Mouse (Mus musculus) cerebellum, adult 2 months (tissue): ENCODE results near the gene Caprin1. TPM values are rescaled to one million over a fixed set of nuclear protein-coding genes. Genes with fewer than 3 reads are reported as not detected.

Experiments used
- DNase-seq, 2 experiments: peaks; one replicate each; pipeline ENCODE4 v3.0.0; 2021
- H3K27ac ChIP-seq: fragments of 200-500 bp; 2 replicates; pipeline ENCODE4 v1.5.1; 2012; ENCODE audit warnings: low read length, control low read depth, inconsistent platforms; ENCODE audit not compliant: insufficient read depth
- H3K27me3 ChIP-seq: fragments of 200-500 bp; 2 replicates; pipeline ENCODE4 v1.6.1; 2012; ENCODE audit warnings: inconsistent platforms, mild to moderate bottlenecking, low read length, moderate library complexity; ENCODE audit not compliant: control insufficient read depth, insufficient read depth
- H3K4me1 ChIP-seq: fragments of 200-500 bp; 2 replicates; pipeline ENCODE4 v1.6.1; 2011; ENCODE audit warnings: low read length; ENCODE audit not compliant: control insufficient read depth, insufficient read depth
- H3K4me3 ChIP-seq: fragments of 200-500 bp; replicated peaks from 2 replicates; pipeline ENCODE3; 2011; ENCODE audit warnings: mild to moderate bottlenecking, low read depth, low read length, control low read depth; ENCODE audit not compliant: insufficient read depth
- CTCF ChIP-seq: fragments of 200-500 bp; IDR thresholded peaks from 2 replicates; pipeline ENCODE4 v1.5.1; 2011; ENCODE audit warnings: low read depth, mild to moderate bottlenecking, control low read depth, low read length, moderate library complexity, borderline replicate concordance; ENCODE audit not compliant: insufficient read depth
- POLR2A ChIP-seq: fragments of 200-500 bp; IDR thresholded peaks from 2 replicates; pipeline ENCODE4 v1.6.1; 2011; ENCODE audit warnings: low read length, control low read depth, borderline replicate concordance; ENCODE audit not compliant: insufficient read depth
- WGBS: fragments of 180-500 bp; shearing (Covaris S2); methylation state at CpG from one replicate; pipeline ENCODE4 v1.1.7; 2018; 5-methylcytosine and 5-hydroxymethylcytosine counted together
- polyA plus RNA-seq: library from polyadenylated mRNA; depleted of rRNA; stranded (reverse); fragments of >200 nt; gene quantifications from 2 replicates; pipeline ENCODE4 v1.2.3, GENCODE M21; 2012; rRNA removed

Caprin1 gene
- polyA plus RNA-seq, 1 experiment: 144 TPM

DNA sequence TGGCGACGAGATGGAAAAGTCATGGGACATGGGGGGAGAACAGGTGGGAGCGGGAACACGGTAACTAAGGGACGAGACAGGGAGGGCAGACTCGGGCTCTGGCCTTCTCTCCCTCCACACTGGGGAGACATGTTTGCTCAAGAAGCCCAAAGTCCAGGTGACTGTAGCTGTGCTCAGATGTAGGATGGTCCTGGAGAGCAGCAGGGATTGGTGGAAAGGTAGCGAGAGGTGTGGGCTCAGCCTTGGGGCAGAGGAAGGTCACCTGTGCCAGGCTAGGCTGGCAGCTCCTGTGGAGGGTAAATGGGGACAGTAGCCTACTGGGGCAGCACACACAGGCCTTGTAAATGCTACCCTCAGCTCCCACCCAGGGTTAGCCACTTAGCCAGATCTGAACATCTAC is 83.6 kb downstream of the Caprin1 start:
- DNase-seq: no peak
- TF ChIP-seq CTCF (no peak), POLR2A (no peak)
- H3K27me3 ChIP-seq: no peaks in the 10 kb centered on the region
- H3K4me1 ChIP-seq: peaks cover 4% of the 10 kb centered on the region
- H3K4me3 ChIP-seq: no peak overlapping the region
- H3K27ac ChIP-seq: no peak overlapping the region
- 96% methylated on average over 7 of the region's 7 CpGs for WGBS

Other genes starting within 250 kb of the Caprin1 start
- gene Abtb2, start 231.3 kb downstream of the Caprin1 start, polyA plus RNA-seq: 14.9 and 16.0 TPM in 2 replicates
- gene Nat10, start 36.4 kb downstream of the Caprin1 start, polyA plus RNA-seq: 41.4 and 46.1 TPM in 2 replicates
- 26.0 and 29.2 TPM in 2 replicates for gene Lmo2, start 160.3 kb upstream of the Caprin1 start, polyA plus RNA-seq
- 65.7 and 70.8 TPM in 2 replicates for gene Fbxo3, start 230.1 kb upstream of the Caprin1 start, polyA plus RNA-seq
- not detected in 2 replicates for gene 4931422A03Rik, start 230.7 kb upstream of the Caprin1 start, polyA plus RNA-seq